Mouse (Mus musculus) heart, embryonic 12.5 days (tissue): Measurements from ENCODE around the gene Zfp64. TPM values are rescaled to one million over a fixed set of nuclear protein-coding genes. Genes with fewer than 3 reads are reported as not detected.
A peak's percentile ranks its signal among the peaks of the same experiment; 100 is the strongest.

Experiments
- ATAC-seq: fragments of 200-750 bp; cut with Nextera tagmentation; 2 replicates; pipeline ENCODE4 v1.8.0; 2017; ENCODE audit warnings: moderate TSS enrichment, moderate library complexity; ENCODE audit not compliant: insufficient number of reproducible peaks, low FRiP score
- H3K27ac ChIP-seq: fragments of 300-500 bp; sonication (generic); 2 replicates; pipeline ENCODE4 v1.5.1; 2016; ENCODE audit warnings: mild to moderate bottlenecking, moderate library complexity; ENCODE audit not compliant: poor library complexity, severe bottlenecking
- H3K27me3 ChIP-seq: fragments of 300-500 bp; sonication (generic); replicated peaks from 2 replicates; pipeline ENCODE4 v1.6.1; 2016; ENCODE audit warnings: mild to moderate bottlenecking, moderate library complexity
- H3K36me3 ChIP-seq: fragments of 300-500 bp; sonication (generic); 2 replicates; pipeline ENCODE4 v1.6.1; 2016; ENCODE audit warnings: mild to moderate bottlenecking, moderate library complexity
- H3K4me1 ChIP-seq: fragments of 300-500 bp; sonication (generic); replicated peaks from 2 replicates; pipeline ENCODE4 v1.6.1; 2016; ENCODE audit warnings: mild to moderate bottlenecking
- H3K4me2 ChIP-seq: fragments of 300-500 bp; sonication (generic); 2 replicates; pipeline ENCODE4 v1.6.1; 2016; ENCODE audit warnings: mild to moderate bottlenecking, moderate library complexity
- H3K4me3 ChIP-seq: fragments of 300-500 bp; sonication (generic); 2 replicates; pipeline ENCODE4 v1.5.1; 2016; ENCODE audit warnings: mild to moderate bottlenecking
- H3K9ac ChIP-seq: fragments of 300-500 bp; sonication (generic); 2 replicates; pipeline ENCODE4 v1.6.1; 2016; ENCODE audit warnings: mild to moderate bottlenecking, moderate library complexity
- H3K9me3 ChIP-seq: fragments of 300-500 bp; sonication (generic); replicated peaks from 2 replicates; pipeline ENCODE4 v1.6.1; 2016; ENCODE audit warnings: mild to moderate bottlenecking, moderate library complexity
- WGBS: fragments of 180-500 bp; shearing (Covaris S2); methylation state at CpG from one replicate; pipeline ENCODE4 v1.1.7; 2016; 5-methylcytosine and 5-hydroxymethylcytosine counted together
- polyA plus RNA-seq: library from polyadenylated mRNA; unstranded; fragments of >200 nt; fragmentation: Nextera tagmentation; extraction: Ambion mirVana; gene quantifications from 2 replicates; pipeline ENCODE4 v1.2.1, GENCODE M21; 2016

Zfp64 gene
- polyA plus RNA-seq, 1 experiment from 2014 or later: 21.0 TPM

DNA sequence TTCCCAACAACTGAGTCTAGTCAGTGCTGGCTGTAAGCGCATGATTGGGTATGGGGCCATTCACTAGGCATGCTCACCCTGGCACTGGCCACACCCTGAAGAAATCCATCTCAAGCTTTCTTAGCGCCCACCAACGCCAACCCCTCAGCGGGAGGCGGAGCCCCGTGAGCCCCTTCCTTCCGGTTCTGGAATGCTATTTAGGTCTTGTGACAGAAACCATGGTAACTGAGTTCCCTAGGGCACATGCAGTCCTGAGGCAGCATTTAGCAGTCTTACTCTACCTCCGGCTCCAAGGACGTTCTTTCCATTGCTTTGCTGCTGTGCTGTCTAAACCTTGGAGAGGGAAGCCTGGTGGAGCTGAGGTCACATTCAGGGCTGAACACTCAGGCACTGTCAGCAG, 22.6 kb upstream of the Zfp64 start:
- ATAC-seq: peak; percentile 39; the same call in 1 of the 2 replicates
- H3K27me3 ChIP-seq: no peaks in the 10 kb centered on the region
- H3K4me3 ChIP-seq: no peak overlapping the region
- 0 out of 2 replicates have a peak overlapping the region, but pooled peaks have one; percentile 11 for H3K4me2 ChIP-seq
- H3K27ac ChIP-seq: no peak overlapping the region
- 0 out of 2 replicates have a peak, but pooled peaks cover 3% of the 10 kb centered on the region for H3K9me3 ChIP-seq
- 0 out of 2 replicates have a peak, but pooled peaks cover 5% of the 10 kb centered on the region for H3K4me1 ChIP-seq
- WGBS: 44% methylated on average over 9 of the region's 9 CpGs
- H3K36me3 ChIP-seq: no peaks in the 10 kb centered on the region
- H3K9ac ChIP-seq: no peak overlapping the region

DNA sequence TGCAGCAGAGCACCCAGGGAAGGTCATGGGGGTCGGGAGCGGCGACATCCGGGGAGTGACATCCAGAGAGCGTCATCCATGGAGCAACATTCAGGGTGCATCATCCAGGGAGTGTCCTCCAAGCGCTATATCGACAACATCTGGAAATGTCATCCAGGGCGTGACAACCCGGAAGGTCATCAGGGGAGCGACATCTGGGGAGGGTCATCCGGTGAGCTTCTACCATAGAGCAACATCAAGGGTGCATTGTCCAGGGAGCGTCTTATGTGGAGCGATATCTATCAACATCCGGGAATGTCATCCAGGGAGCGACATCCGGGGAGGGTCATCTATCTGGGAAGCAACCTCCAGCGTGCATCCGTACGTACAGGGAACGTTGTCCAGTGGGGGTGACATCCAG, 14.7 kb upstream of the Zfp64 start:
- no peaks in the 10 kb centered on the region for H3K36me3 ChIP-seq
- 92% methylated on average over 20 of the region's 20 CpGs for WGBS
- no peak overlapping the region for H3K4me3 ChIP-seq
- ATAC-seq: no peak
- no peak overlapping the region for H3K4me2 ChIP-seq
- no peak overlapping the region for H3K27ac ChIP-seq
- H3K9ac ChIP-seq: no peak overlapping the region
- H3K4me1 ChIP-seq: no peaks in the 10 kb centered on the region
- no peaks in the 10 kb centered on the region for H3K27me3 ChIP-seq
- 0 out of 2 replicates have a peak, but pooled peaks cover 3% of the 10 kb centered on the region for H3K9me3 ChIP-seq

GRCm38 (mm10) chr2:168968136-168968925, 12.9 kb upstream of the Zfp64 start:
- no peak for ATAC-seq
- H3K4me2 ChIP-seq: no peak overlapping the region
- no peaks in the 10 kb centered on the region for H3K27me3 ChIP-seq
- H3K27ac ChIP-seq: no peak overlapping the region
- H3K9me3 ChIP-seq: 0 out of 2 replicates have a peak, but pooled peaks cover 3% of the 10 kb centered on the region
- H3K4me3 ChIP-seq: no peak overlapping the region
- H3K36me3 ChIP-seq: no peaks in the 10 kb centered on the region
- no peak overlapping the region for H3K9ac ChIP-seq
- 77% methylated on average over 12 of the region's 12 CpGs for WGBS
- H3K4me1 ChIP-seq: no peaks in the 10 kb centered on the region

GRCm38 (mm10) chr2:168966525-168966924, 11.1 kb upstream of the Zfp64 start:
- Histone ChIP-seq H3K4me1 (no peaks in the 10 kb centered on the region), H3K4me3 (no peak overlapping the region), H3K27me3 (no peaks in the 10 kb centered on the region), H3K4me2 (no peak overlapping the region), H3K36me3 (no peaks in the 10 kb centered on the region), H3K9me3 (0 out of 2 replicates have a peak, but pooled peaks cover 3% of the 10 kb centered on the region), H3K9ac (no peak overlapping the region), H3K27ac (no peak overlapping the region)
- no peak for ATAC-seq
- WGBS: 74% methylated on average over 6 of the region's 6 CpGs

GRCm38 (mm10) chr2:168964849-168965248, 9.5 kb upstream of the Zfp64 start:
- Histone ChIP-seq H3K4me3 (no peak overlapping the region), H3K4me2 (no peak overlapping the region), H3K9me3 (0 out of 2 replicates have a peak, but pooled peaks cover 5% of the 10 kb centered on the region), H3K4me1 (no peaks in the 10 kb centered on the region), H3K36me3 (no peaks in the 10 kb centered on the region), H3K9ac (no peak overlapping the region), H3K27ac (no peak overlapping the region), H3K27me3 (no peaks in the 10 kb centered on the region)
- whole genome bisulfite sequencing: 86% methylated on average over 5 of the region's 5 CpGs
- no peak for ATAC-seq

- H3K9me3 ChIP-seq: 0 out of 2 replicates have a peak, but pooled peaks cover 5% of the 10 kb centered on the region
- H3K27ac ChIP-seq: no peak overlapping the region
- H3K4me1 ChIP-seq: no peaks in the 10 kb centered on the region
- H3K9ac ChIP-seq: no peak overlapping the region
- no peak overlapping the region for H3K4me3 ChIP-seq
- 80% methylated on average over 4 of the region's 4 CpGs for WGBS
- H3K36me3 ChIP-seq: no peaks in the 10 kb centered on the region
- no peak for ATAC-seq
- H3K4me2 ChIP-seq: no peak overlapping the region
- no peaks in the 10 kb centered on the region for H3K27me3 ChIP-seq
Measured at GRCm38 (mm10) chr2:168961729-168962666, 6.6 kb upstream of the Zfp64 start.

DNA sequence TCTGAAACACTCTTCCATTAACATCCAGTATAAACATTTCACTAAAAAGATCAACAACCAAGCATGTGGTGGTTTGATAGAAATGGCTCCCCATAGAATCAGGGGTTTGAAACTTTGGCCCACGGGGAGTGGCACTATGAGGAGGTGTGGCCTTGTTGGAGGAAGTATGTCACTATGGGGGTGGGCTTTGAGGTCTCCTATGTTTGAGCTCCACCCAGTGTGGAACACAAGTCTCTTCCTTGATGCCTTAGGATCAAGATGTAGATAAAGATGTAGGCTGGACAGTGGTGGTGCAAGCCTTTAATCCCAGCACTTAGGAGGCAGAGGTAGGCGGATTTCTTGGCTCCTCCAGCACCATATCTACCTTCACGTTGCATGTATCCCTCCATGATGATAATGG, 5.4 kb upstream of the Zfp64 start:
- H3K36me3 ChIP-seq: no peaks in the 10 kb centered on the region
- H3K9me3 ChIP-seq: 0 out of 2 replicates have a peak, but pooled peaks cover 4% of the 10 kb centered on the region
- H3K4me1 ChIP-seq: peaks cover 3% of the 10 kb centered on the region
- H3K9ac ChIP-seq: no peak overlapping the region
- no peak overlapping the region for H3K27ac ChIP-seq
- H3K4me2 ChIP-seq: no peak overlapping the region
- WGBS: 71% methylated on average over 3 of the region's 3 CpGs
- ATAC-seq: no peak
- no peaks in the 10 kb centered on the region for H3K27me3 ChIP-seq
- H3K4me3 ChIP-seq: no peak overlapping the region

DNA sequence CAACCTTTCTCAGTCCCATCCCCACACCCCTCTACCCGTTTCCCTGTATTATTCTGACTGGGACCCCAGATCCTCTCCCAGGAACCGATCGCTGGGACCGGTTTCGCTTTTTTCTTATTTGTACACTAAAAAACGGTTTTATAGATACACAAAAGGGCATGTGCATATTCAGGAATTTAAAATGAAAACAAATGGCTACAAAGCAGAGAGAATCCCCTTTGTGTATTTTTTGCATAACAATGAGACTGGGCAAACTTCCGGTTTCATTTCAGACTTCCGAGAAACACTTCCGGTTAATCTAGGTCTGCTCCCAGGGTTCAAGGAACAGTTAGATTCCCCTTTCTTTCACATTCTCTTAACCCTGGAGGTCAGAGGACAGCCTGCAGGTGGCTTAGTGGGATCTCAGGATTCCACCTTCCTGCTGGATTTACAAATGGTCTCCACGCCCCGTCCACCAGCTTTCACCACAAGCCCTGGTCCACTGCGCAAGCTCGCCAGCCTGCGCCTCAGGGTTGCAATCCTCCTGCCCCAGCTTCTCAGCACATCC, 4.0 kb upstream of the Zfp64 start:
- Histone ChIP-seq H3K4me3 (no peak overlapping the region), H3K9me3 (0 out of 2 replicates have a peak, but pooled peaks cover 2% of the 10 kb centered on the region), H3K4me1 (peaks cover 9% of the 10 kb centered on the region), H3K4me2 (no peak overlapping the region), H3K27me3 (no peaks in the 10 kb centered on the region), H3K27ac (no peak overlapping the region), H3K9ac (no peak overlapping the region), H3K36me3 (no peaks in the 10 kb centered on the region)
- no peak for ATAC-seq
- 80% methylated on average over 14 of the region's 14 CpGs for WGBS

- Histone ChIP-seq H3K27me3 (no peaks in the 10 kb centered on the region), H3K27ac (peak overlapping the region; percentile 93), H3K9me3 (no peaks in the 10 kb centered on the region), H3K4me1 (peaks cover 19% of the 10 kb centered on the region), H3K36me3 (peaks cover 14% of the 10 kb centered on the region), H3K4me3 (peak overlapping the region; percentile 95), H3K9ac (peak overlapping the region; percentile 98; the same call in 1 of the 2 replicates), H3K4me2 (peak overlapping the region; percentile 97)
- peak; percentile 19; the same call in 1 of the 2 replicates for ATAC-seq
- 41% methylated on average over 10 of the region's 10 CpGs for WGBS
Measured at GRCm38 (mm10) chr2:168955850-168956346, 511 bp upstream of the Zfp64 start.

- 0 out of 2 replicates have a peak, but pooled peaks have one; percentile 10 for ATAC-seq
- Histone ChIP-seq H3K9ac (peak overlapping the region; percentile 98), H3K9me3 (no peaks in the 10 kb centered on the region), H3K4me1 (peaks cover 19% of the 10 kb centered on the region), H3K4me2 (peak overlapping the region; percentile 97), H3K4me3 (peak overlapping the region; percentile 95), H3K27ac (peak overlapping the region; percentile 93; the same call in 1 of the 2 replicates), H3K27me3 (no peaks in the 10 kb centered on the region), H3K36me3 (peaks cover 29% of the 10 kb centered on the region)
- 7% methylated on average over 8 of the region's 8 CpGs for WGBS
Measured at GRCm38 (mm10) chr2:168954376-168954775, 1.0 kb downstream of the Zfp64 start.
